Mouse (Mus musculus): ENCODE measurements at regions not wholly inside any gene's neighbourhood (a gene's known extent, or its start where the extent isn't known, plus 50 kb on each side); places are given as distances from the start of the nearest gene placed in this dataset.
"Not testable (repeated sequence)": the region's sequence is repeated elsewhere in the genome, so short reads cannot be mapped to it uniquely, and the experiment has no call there.

GRCm38 (mm10) chr9:14059228-14059779, 215.6 kb upstream of the Sesn3 start:
- H3K9ac ChIP-seq (replicated peaks) = no peak overlapping the region
- no peaks in the 10 kb centered on the region for H3K27me3 ChIP-seq (ENCODE audit: control insufficient read depth, insufficient read depth, low read length)
- no peak for TF ChIP-seq CTCF (IDR thresholded peaks at IDR 0.05; ENCODE audit: low read depth)
- no peak for TF ChIP-seq EP300 (IDR thresholded peaks at IDR 0.05; ENCODE audit: low read depth)
- 58% methylated on average over 7 of the region's 7 CpGs for WGBS (ENCODE audit: insufficient replicate concordance)
- ATAC-seq (ENCODE audit: insufficient read depth) = no peak
- H3K9me3 ChIP-seq (ENCODE audit: control insufficient read depth, low read length) = no peaks in the 10 kb centered on the region
- H3K4me2 ChIP-seq (ENCODE audit: low read depth) = no peak overlapping the region
- no peak overlapping the region for H3K27ac ChIP-seq
- H3K4me3 ChIP-seq (ENCODE audit: insufficient read depth in 1 of 2, low read depth in 2 of 2, low read length in 2 of 2) = no peak overlapping the region
- no peak for DNase-seq (ENCODE audit: low read depth in 3 of 3, low spot score in 3 of 3)
- no peaks in the 10 kb centered on the region for H3K36me3 ChIP-seq (replicated peaks; ENCODE audit: control insufficient read depth, insufficient read depth, low read depth)
- no peaks in the 10 kb centered on the region for H3K4me1 ChIP-seq (replicated peaks; ENCODE audit: control insufficient read depth in 2 of 2, insufficient read depth in 2 of 2, low read length in 1 of 2)

GRCm38 (mm10) chr9:14060257-14060656, 214.6 kb upstream of the Sesn3 start:
- no peak overlapping the region for H3K27ac ChIP-seq
- H3K36me3 ChIP-seq (replicated peaks; ENCODE audit: control insufficient read depth, insufficient read depth, low read depth) = no peaks in the 10 kb centered on the region
- no peaks in the 10 kb centered on the region for H3K9me3 ChIP-seq (ENCODE audit: control insufficient read depth, low read length)
- no peak for DNase-seq (ENCODE audit: low read depth in 3 of 3, low spot score in 3 of 3)
- H3K4me2 ChIP-seq (ENCODE audit: low read depth) = no peak overlapping the region
- 65% methylated on average over 2 of the region's 2 CpGs for WGBS (ENCODE audit: insufficient replicate concordance)
- H3K4me3 ChIP-seq (ENCODE audit: insufficient read depth in 1 of 2, low read depth in 2 of 2, low read length in 2 of 2) = no peak overlapping the region
- no peaks in the 10 kb centered on the region for H3K27me3 ChIP-seq (ENCODE audit: control insufficient read depth, insufficient read depth, low read length)
- no peak for ATAC-seq (ENCODE audit: insufficient read depth)
- H3K4me1 ChIP-seq (replicated peaks; ENCODE audit: control insufficient read depth in 2 of 2, insufficient read depth in 2 of 2, low read length in 1 of 2) = no peaks in the 10 kb centered on the region
- TF ChIP-seq EP300 (IDR thresholded peaks at IDR 0.05; ENCODE audit: low read depth) = no peak
- TF ChIP-seq CTCF (IDR thresholded peaks at IDR 0.05; ENCODE audit: low read depth) = no peak
- H3K9ac ChIP-seq (replicated peaks) = no peak overlapping the region

GRCm38 (mm10) chr9:14061389-14061788, 213.5 kb upstream of the Sesn3 start:
- TF ChIP-seq EP300 (IDR thresholded peaks at IDR 0.05; ENCODE audit: low read depth) = no peak
- TF ChIP-seq CTCF (IDR thresholded peaks at IDR 0.05; ENCODE audit: low read depth) = no peak
- Histone ChIP-seq H3K27me3 (ENCODE audit: control insufficient read depth, insufficient read depth, low read length) (no peaks in the 10 kb centered on the region), H3K36me3 (replicated peaks; ENCODE audit: control insufficient read depth, insufficient read depth, low read depth) (no peaks in the 10 kb centered on the region), H3K4me1 (replicated peaks; ENCODE audit: control insufficient read depth in 2 of 2, insufficient read depth in 2 of 2, low read length in 1 of 2) (no peaks in the 10 kb centered on the region), H3K27ac (no peak overlapping the region), H3K9me3 (ENCODE audit: control insufficient read depth, low read length) (no peaks in the 10 kb centered on the region), H3K4me2 (ENCODE audit: low read depth) (no peak overlapping the region), H3K9ac (replicated peaks) (no peak overlapping the region), H3K4me3 (ENCODE audit: insufficient read depth in 1 of 2, low read depth in 2 of 2, low read length in 2 of 2) (no peak overlapping the region)
- ATAC-seq (ENCODE audit: insufficient read depth) (no peak), DNase-seq (ENCODE audit: low read depth in 3 of 3, low spot score in 3 of 3) (no peak)
- 62% methylated on average over 5 of the region's 5 CpGs for WGBS (ENCODE audit: insufficient replicate concordance)

GRCm38 (mm10) chr9:14061840-14062239, 213.0 kb upstream of the Sesn3 start:
- no peaks in the 10 kb centered on the region for H3K9me3 ChIP-seq (ENCODE audit: control insufficient read depth, low read length)
- WGBS (ENCODE audit: insufficient replicate concordance) = 71% methylated on average over 9 of the region's 9 CpGs
- no peak for DNase-seq (ENCODE audit: low read depth in 3 of 3, low spot score in 3 of 3)

GRCm38 (mm10) chr9:14062706-14063105, 212.2 kb upstream of the Sesn3 start:
- H3K4me3 ChIP-seq (ENCODE audit: insufficient read depth in 1 of 2, low read depth in 2 of 2, low read length in 2 of 2) = no peak overlapping the region
- DNase-seq (ENCODE audit: low read depth in 3 of 3, low spot score in 3 of 3) (no peak), ATAC-seq (ENCODE audit: insufficient read depth) (no peak)
- H3K4me2 ChIP-seq (ENCODE audit: low read depth) = no peak overlapping the region
- H3K36me3 ChIP-seq (replicated peaks; ENCODE audit: control insufficient read depth, insufficient read depth, low read depth) = no peaks in the 10 kb centered on the region
- 73% methylated on average over 1 of the region's 1 CpGs for WGBS (ENCODE audit: insufficient replicate concordance)
- H3K9me3 ChIP-seq (ENCODE audit: control insufficient read depth, low read length) = no peaks in the 10 kb centered on the region
- no peaks in the 10 kb centered on the region for H3K4me1 ChIP-seq (replicated peaks; ENCODE audit: control insufficient read depth in 2 of 2, insufficient read depth in 2 of 2, low read length in 1 of 2)
- TF ChIP-seq CTCF (IDR thresholded peaks at IDR 0.05; ENCODE audit: low read depth) = no peak
- TF ChIP-seq EP300 (IDR thresholded peaks at IDR 0.05; ENCODE audit: low read depth) = no peak
- no peak overlapping the region for H3K27ac ChIP-seq
- no peak overlapping the region for H3K9ac ChIP-seq (replicated peaks)
- H3K27me3 ChIP-seq (ENCODE audit: control insufficient read depth, insufficient read depth, low read length) = no peaks in the 10 kb centered on the region

More at GRCm38 (mm10) chr9:14061840-14062239, 213.0 kb upstream of the Sesn3 start:
- Histone ChIP-seq H3K27ac (no peak overlapping the region), H3K4me3 (ENCODE audit: insufficient read depth in 1 of 2, low read depth in 2 of 2, low read length in 2 of 2) (no peak overlapping the region), H3K4me2 (ENCODE audit: low read depth) (no peak overlapping the region), H3K36me3 (replicated peaks; ENCODE audit: control insufficient read depth, insufficient read depth, low read depth) (no peaks in the 10 kb centered on the region), H3K27me3 (ENCODE audit: control insufficient read depth, insufficient read depth, low read length) (no peaks in the 10 kb centered on the region), H3K4me1 (replicated peaks; ENCODE audit: control insufficient read depth in 2 of 2, insufficient read depth in 2 of 2, low read length in 1 of 2) (no peaks in the 10 kb centered on the region), H3K9ac (replicated peaks) (no peak overlapping the region)
- no peak for TF ChIP-seq CTCF (IDR thresholded peaks at IDR 0.05; ENCODE audit: low read depth)
- ATAC-seq (ENCODE audit: insufficient read depth) = no peak

- WGBS (ENCODE audit: insufficient replicate concordance) = 71% methylated on average over 7 of the region's 7 CpGs
- DNase-seq (ENCODE audit: low read depth in 3 of 3, low spot score in 3 of 3); H3K9ac ChIP-seq (replicated peaks); H3K27me3 ChIP-seq (ENCODE audit: control insufficient read depth, insufficient read depth, low read length); H3K9me3 ChIP-seq (ENCODE audit: control insufficient read depth, low read length); H3K4me2 ChIP-seq (ENCODE audit: low read depth); H3K4me1 ChIP-seq (replicated peaks; ENCODE audit: control insufficient read depth in 2 of 2, insufficient read depth in 2 of 2, low read length in 1 of 2); ATAC-seq (ENCODE audit: insufficient read depth); H3K4me3 ChIP-seq (ENCODE audit: insufficient read depth in 1 of 2, low read depth in 2 of 2, low read length in 2 of 2); H3K36me3 ChIP-seq (replicated peaks; ENCODE audit: control insufficient read depth, insufficient read depth, low read depth); H3K27ac ChIP-seq: not testable (repeated sequence)
Measured at GRCm38 (mm10) chr9:14066741-14067140, 208.1 kb upstream of the Sesn3 start.

Measured in liver, embryonic 14.5 days (tissue).